In genomic region chr17:67815720-67816119, GRCm38 (mm10) we compare ENCODE assay signal across 29 mouse cellular contexts.
"Had no signal": no experiment of that assay in that cellular context is flagged by ENCODE, and none has a peak within 500 bp of the region (broad histone marks: within the 10 kb centered on the region; RNA-seq: fewer than 3 reads in every experiment).

No protein-coding gene starts in this region.

- H3K4me1 ChIP-seq: heart, embryonic 12.5 days; heart, embryonic 13.5 days; heart, embryonic 15.5 days; hindbrain, embryonic 10.5 days; hindbrain, embryonic 15.5 days; intestine, embryonic 15.5 days; kidney, embryonic 15.5 days had no signal

- H3K27me3 ChIP-seq: heart, embryonic 12.5 days; heart, embryonic 13.5 days; heart, embryonic 15.5 days; hindbrain, embryonic 12.5 days; hindbrain, embryonic 13.5 days; hindbrain, embryonic 15.5 days; intestine, embryonic 15.5 days; kidney, embryonic 15.5 days had no signal

- H3K27ac ChIP-seq: heart, embryonic 13.5 days; heart, embryonic 15.5 days; hindbrain, embryonic 10.5 days; hindbrain, embryonic 12.5 days; hindbrain, embryonic 13.5 days; hindbrain, embryonic 14.5 days; hindbrain, embryonic 15.5 days; hindbrain, postnatal 0 days; intestine, embryonic 15.5 days; kidney, embryonic 15.5 days; kidney, postnatal 0 days; layer of hippocampus, adult 2 months; left cerebral cortex, adult 2 months had no signal

- DNase-seq: heart, postnatal 14 days; heart, postnatal 36 days; heart, postnatal 4 days; kidney, adult 11 months; kidney, adult 18-20 months; kidney, adult 2 months; kidney, adult 8-10 months; kidney, adult 9 months; kidney, postnatal 10 days; kidney, postnatal 14 days; kidney, postnatal 25 days; kidney, postnatal 36 days; kidney, postnatal 4 days; layer of hippocampus, adult 9-11 months; layer of hippocampus, postnatal 36 days had no signal

- H3K36me3 ChIP-seq: heart, embryonic 12.5 days; heart, embryonic 13.5 days; heart, embryonic 15.5 days; intestine, embryonic 15.5 days had no signal

- H3K9me3 ChIP-seq: heart, embryonic 12.5 days; heart, embryonic 13.5 days; heart, embryonic 15.5 days; hindbrain, embryonic 10.5 days; hindbrain, embryonic 12.5 days; hindbrain, embryonic 13.5 days; hindbrain, embryonic 15.5 days; intestine, embryonic 15.5 days; kidney, embryonic 15.5 days had no signal

- H3K4me3 ChIP-seq: heart, embryonic 12.5 days; heart, embryonic 13.5 days; heart, embryonic 15.5 days; hindbrain, embryonic 10.5 days; hindbrain, embryonic 12.5 days; hindbrain, embryonic 13.5 days; hindbrain, embryonic 15.5 days; intestine, embryonic 15.5 days; kidney, embryonic 15.5 days; layer of hippocampus, adult 2 months; left cerebral cortex, adult 2 months had no signal
